Mouse (Mus musculus): ENCODE measurements around the gene Stard10.

The Stard10 gene

DNA sequence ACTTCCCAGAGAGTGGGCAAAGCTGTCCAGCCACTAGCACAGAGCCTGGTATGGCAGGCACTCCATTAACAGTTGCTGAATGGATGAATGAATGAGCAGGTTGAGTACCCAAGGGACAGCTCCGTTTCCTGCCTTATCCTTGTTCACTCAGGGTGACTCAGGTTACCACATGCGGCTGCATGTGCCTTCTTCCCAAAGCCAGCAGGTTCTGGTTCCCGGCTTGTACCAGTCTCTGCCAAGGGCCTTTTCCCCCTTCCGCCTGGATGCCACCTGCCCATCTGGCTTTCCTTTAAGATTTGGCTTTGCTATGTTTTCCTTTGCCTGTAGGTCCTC is 13.9 kb downstream of the Stard10 start:
- no peak for DNase-seq (ENCODE audit: low spot score in 2 of 2)

DNA sequence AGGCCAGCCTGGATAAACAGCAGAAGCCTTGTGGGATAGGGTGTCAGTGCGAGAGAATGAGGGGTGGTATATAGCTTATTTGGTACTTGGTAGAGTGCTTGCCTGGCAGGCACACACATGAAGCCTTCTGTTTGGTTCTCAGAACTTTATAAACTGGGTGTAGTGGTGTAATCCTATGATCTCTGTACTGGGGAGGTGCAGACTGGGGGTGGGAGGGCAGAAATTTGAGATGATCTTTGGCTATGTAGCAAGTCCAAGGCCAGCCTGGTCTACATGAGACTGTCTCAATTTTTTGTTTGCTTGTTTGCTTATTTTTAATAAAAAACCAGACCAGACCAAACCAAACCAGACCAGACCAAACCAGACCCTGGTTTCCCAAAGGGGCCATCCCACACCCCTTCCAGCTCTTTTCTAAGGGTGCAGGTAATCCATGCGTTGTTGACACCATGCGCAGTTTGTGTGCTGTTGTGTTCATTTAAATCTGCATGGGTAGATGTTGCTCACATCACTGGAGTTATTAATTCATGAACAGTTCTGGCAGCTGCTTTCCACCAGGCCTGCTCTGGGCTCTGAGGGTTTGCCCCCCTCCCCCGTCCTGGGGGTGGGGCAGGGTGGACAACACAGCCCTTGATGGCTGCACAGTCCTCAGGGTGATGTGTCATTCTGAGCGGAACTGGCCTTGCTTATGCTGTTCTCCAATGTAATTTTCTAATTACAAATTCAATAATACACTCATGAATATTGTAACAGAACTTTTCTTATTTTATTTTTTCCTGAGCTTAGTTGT is 15.4 kb downstream of the Stard10 start:
- no peak for DNase-seq (ENCODE audit: low spot score in 2 of 2)

DNA sequence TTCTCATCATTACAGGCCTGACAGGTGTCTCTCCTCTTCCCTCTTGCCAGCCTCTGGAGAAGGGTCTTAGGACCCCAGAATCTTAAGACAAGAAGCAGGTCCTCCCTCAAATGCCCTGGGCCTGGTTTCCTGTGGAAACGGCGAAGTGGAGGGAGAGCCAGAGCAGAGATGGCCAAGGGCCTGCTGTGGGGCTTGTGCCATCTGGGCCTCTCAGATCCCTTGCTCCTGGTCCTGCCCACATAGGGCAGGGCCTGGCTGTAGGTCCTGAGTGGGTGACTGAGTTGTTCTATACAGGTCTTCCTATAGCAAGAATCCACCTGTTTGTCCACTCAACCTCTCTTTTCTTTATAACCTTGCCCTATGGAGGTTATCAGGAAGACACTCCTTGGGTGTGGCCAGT is 18.3 kb downstream of the Stard10 start:
- DNase-seq (ENCODE audit: low spot score in 2 of 2) = no peak

DNA sequence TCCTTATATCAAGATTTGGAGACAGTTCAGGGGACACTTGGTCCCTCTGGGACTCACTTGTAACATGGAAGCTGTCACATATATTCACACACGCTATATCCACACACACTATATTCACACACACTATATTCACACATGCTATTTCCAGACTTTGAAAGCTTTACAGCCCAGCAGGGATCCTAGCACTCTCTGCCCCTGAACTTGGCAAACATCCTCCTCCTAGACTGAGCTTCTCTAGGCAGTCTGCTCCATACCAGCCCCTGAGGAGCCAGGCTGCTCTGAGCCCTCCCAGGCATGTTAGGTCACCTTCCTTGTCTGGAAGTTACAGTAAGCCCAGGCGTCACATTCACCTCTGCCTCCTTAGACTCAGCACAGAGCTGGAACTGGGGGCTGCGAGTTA is 19.8 kb downstream of the Stard10 start:
- no peak for DNase-seq (ENCODE audit: low spot score in 2 of 2)

DNA sequence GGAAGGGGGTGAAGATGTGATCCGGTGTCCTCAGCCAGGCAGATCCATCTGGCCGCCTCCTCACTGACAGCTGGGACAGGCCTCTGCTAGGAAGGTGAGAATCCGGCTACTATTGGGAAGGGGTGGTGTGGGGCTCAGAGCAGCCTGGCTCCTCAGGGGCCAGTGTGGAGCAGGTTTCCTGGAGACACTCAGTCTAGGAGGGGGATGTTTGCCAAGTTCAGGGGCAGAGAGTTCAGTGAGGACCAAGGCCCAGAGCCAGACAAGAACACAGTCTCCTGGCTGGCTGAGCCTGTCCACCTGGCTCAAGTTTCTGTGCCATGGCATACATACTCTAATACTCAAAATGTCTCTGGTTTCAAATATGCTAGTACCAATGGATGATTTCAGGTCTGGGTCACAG is 20.5 kb downstream of the Stard10 start:
- no peak for DNase-seq (ENCODE audit: low spot score in 2 of 2)

DNA sequence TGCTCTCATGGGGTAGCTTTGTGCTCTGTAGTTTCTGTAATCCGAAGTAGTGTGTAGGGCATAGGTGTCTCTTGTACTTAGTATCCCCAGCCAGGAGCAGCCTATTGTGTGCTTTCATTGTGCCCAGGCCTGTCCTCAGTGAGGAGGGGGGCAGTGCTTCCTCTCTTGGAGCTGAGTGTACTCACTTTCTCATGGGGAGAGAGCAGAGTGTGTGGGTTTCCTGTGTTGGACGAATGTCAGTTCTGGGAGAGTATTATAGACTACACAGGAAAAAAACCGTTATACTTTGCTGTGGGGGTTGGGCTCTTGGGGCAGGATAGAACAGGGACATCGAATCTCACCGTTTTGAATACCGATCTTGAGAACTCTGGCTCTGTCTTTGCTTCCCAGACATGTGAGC is 24.5 kb downstream of the Stard10 start:
- no peak for DNase-seq (ENCODE audit: low spot score in 2 of 2)

DNA sequence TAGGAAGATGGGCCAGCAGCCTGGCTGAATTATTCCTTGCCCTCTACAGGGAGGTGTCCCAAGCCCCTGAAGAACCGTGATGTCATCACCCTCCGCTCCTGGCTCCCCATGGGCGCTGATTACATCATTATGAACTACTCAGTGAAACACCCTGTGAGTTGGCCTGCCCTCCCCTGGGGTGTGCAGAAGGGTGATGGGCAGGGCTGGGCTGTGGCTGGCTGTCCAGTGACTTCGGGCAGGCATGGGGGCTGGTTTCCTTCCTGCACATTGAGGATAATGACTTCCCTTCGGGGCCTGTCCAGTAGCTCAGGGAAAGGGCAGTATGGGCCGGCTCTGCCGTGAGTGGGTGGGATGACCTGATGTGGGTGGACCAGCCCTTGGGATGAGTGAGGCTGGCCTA is 26.2 kb downstream of the Stard10 start:
- DNase-seq (ENCODE audit: low spot score in 2 of 2) = no peak

DNA sequence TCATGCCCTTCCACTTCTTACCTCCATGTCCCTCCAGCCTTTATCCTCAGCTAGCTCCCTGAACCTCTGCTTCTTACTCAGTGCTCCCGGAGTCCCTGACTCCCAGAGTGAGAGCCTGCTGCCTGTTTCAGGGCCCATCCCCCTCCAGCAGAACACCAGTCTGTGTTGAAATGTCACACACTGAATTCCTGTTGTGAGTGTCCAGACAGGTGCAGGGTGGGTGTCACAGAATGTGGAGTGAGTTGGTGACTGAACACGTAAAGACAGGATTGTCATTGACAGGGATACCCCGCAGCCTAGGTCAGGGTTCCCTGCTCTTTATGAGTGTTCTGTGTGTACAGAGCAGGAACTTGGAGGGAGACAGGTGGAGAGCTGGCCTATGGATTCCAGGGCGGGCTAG is 28.0 kb downstream of the Stard10 start:
- DNase-seq (ENCODE audit: low spot score in 2 of 2) = no peak

DNA sequence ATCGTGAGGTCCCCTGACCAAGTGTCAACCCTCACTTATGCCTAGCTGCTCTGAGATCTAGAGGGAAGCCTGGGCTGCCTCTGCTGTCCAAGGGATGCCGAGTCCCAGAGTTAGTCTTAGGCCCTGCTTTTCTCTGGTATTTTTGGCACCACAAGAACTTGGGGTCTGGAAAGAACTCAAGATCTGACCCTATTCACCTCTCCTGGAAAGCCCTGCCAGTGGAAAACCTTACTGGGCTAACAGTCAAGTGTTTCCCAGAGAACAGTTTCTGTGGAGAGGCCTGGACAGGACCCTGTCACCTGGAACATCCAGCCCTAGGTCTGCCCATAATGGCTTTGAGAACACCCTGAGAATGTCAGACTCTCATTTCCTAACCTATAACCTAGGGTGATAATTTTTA is 30.1 kb downstream of the Stard10 start:
- DNase-seq (ENCODE audit: low spot score in 2 of 2) = no peak

DNA sequence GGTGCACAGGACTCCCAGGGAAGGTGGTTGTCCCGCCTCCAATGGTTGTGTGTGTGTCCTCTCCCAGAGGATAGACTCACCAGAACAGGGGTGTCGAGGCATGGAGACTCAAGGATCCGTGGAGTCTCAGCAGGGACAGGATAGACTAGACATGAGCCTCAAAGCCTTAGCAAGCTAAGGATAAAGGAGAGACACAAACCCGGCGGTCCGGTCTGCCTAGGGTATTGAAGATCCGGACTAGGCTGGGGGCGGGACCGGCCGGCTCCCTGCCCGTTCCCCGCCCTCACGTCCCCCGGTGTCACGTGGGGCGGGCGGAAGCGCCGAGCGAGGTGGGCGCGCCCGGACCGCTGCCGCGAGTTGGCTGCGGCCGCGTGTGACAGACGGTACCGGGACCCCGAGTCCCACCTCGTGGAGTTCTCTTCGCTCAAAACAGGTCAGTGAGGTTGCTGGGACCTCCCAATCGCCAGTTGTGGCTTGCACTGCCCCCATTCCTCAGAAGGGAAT is 30.9 kb downstream of the Stard10 start, which contains the start of gene Arap1:
Gene Arap1 (plus strand): TSS at position 301 of the 504 bp plus-strand sequence.
- DNase-seq (ENCODE audit: low spot score in 2 of 2) = no peak

DNA sequence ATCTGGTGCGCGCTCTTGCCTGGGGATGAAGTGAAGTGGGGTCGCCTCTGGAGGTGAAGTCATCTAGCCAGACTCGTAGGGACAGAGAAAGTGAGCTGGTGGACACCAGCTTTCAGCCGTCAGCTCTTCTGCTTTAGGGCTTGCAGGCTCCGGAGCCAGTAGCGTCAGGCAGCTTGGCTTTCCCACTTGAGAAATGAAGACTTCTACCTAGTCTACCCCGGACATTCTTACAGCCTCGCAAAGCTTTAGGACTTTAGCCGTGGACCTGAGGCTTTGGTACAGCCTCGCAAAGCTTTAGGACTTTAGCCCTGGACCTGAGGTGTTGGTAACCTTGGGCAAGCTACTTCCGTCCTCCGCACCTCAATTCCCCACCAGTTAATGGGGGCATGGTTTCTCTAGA is 31.4 kb downstream of the Stard10 start:
- no peak for DNase-seq (ENCODE audit: low spot score in 2 of 2)

DNA sequence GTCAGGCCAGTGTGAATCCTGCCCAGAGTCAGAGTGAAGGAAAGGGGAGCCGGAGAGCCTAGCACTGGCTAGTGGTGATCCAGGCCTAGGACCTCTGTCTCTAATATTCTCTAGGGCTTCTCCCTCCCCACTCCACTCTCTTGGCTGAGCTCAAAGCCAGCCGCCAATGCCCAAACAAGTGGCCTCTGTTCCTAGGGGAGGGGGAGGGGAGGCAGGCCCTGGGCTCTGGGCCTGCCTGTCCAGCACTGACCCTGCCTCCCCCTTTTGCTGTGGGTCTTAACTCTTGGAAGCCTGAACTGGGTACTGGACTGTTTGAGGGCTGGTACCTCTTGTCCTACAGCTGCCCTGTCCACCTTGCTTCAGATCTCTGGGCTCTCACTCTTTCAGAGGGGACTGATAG is 33.0 kb downstream of the Stard10 start:
- peak; percentile 41 to 48 for DNase-seq (ENCODE audit: low spot score in 2 of 2)

DNA sequence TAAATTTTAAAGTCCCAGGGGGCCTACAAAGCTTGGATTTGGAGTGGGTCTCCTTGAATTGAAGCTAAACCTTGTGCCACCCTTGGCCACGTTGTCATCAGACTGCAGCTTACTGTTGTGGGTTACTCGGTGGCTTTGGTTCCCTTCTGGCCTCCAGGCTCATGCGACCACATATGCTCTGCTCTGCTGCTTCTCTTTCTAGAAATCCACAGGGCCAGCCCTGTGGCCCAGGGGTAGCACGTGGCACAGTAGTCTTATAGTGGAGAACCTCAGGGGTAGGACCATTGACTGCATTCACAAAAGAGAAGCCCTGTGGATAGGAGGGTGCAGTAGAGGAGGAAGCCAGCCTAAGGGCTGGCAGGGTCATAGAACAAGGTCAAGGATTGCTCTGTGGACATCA is 35.5 kb downstream of the Stard10 start:
- DNase-seq (ENCODE audit: low spot score in 2 of 2) = no peak

DNA sequence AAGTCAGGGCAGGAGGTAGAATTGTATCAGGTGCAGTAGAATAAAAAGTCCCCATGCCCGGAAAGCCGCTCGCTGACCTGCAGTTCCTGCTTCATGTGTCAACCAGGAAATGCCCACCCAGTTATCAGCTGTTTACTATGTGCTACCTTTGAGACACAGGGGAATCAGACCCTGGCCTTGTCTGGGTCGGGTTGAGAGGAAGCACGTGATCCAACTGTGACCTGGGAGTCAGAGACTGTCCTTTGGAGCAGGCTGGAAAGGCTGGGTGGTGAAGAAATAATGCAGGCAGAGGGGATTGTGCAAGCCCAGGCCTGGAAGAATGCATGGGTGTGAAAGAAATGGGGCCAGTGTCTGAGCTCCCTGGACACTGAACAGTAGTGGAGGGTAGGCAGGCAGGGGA is 37.5 kb downstream of the Stard10 start:
- no peak for DNase-seq (ENCODE audit: low spot score in 2 of 2)

DNA sequence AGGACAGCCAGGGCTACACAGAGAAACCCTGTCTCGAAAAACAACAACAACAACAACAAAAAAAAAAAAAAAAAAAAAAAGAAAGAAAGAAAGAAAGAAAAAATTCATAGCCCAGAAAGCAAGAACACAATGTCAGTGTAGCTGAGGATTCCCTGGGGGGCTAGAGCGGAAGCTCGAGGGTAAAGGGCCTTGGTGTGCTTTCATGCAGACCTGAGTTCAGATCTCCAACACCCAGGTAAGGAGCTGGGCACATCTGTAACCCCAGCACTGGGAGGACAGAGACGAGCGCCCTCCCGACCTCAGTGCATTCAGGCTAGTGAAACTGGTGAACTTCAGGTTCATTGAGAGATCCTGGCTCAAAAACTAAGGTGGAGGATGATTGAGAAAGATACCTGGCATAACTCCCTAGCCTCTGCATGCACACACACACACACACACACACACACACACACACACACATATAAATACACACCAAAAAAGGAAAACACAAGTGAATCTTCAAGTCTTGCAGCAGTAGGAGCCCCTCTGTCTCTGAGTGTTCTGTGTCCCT is 38.7 kb downstream of the Stard10 start:
- DNase-seq (ENCODE audit: low spot score in 2 of 2) = no peak

DNA sequence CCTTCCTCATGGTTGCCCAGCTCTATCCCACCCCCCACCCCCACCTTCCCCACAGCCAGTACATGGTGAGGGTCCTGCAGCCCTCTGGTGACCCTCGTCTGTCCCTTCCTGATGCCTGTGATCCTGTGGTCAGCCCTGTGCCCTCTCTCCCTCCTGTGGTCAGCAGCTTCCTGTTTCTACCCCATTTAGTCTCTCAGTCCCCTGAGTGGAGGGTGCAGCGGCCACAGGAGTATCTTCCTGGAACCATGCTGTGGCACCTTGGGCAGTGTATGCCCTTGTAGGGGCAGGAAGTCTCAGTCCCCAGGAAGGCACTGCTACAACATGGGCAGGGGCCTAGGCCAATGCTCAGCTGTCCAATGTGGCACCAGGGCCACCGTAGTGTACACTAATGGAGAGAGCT is 40.0 kb downstream of the Stard10 start:
- DNase-seq (ENCODE audit: low spot score in 2 of 2) = no peak

DNA sequence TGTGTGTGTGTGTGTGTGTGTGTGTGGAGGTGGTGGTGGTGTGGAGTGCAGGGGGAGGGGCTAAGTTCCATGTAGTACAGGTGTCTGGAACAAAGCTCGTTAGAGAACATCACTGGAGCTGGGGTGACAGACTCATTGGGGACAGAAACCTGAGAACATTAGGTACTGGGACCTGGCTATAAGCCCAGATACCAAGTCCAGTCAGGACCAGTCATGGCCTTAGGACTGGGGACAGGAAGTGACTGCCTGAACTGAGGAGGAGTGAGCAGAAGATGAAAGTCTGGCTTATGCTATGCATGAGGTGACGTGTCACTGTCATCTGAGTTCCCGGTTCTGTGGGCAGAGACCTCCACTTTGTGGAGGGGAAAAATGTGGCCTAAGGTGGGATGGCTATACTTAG is 43.5 kb downstream of the Stard10 start:
- no peak for DNase-seq (ENCODE audit: low spot score in 2 of 2)

DNA sequence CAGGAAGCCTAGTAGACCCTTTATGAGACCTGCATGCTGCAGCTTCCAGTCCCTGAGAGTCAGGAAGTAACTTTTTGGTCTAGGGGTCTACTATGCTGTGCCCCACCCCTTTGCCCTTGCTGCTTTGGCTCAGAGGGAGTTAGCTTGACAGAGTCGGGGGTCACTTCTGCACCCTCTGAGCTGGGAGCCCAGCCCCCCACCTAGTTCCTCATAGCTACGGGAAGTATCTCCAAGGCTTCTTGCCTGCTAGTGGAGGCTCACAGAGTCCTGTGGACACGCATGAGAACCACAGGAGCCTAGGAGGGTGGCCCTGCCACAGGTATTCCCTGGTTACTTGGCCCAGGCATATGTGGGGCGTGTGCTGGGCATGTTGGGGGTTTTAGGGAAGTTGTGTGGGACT is 44.1 kb downstream of the Stard10 start:
- DNase-seq (ENCODE audit: low spot score in 2 of 2) = no peak

DNA sequence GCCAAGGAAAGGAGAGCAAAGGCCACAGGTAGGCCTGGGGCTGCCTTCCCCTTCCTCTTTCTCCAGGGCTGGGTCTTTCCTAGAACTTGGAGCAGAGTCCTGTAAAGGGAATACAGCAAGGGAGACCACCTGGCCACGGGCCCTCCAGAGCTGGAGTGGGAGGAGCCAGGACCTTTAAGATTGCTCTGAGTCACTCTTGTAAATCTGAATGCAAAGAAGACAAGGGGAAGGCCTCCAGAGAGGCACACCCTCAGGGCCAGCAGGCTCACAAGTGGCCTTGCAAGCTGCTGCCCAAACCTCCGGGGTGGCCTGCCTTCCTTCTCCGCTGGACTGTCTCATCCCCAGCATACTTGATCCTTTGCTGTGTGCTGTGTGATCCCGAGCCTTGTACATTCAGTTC is 44.9 kb downstream of the Stard10 start:
- no peak for DNase-seq (ENCODE audit: low spot score in 2 of 2)

DNA sequence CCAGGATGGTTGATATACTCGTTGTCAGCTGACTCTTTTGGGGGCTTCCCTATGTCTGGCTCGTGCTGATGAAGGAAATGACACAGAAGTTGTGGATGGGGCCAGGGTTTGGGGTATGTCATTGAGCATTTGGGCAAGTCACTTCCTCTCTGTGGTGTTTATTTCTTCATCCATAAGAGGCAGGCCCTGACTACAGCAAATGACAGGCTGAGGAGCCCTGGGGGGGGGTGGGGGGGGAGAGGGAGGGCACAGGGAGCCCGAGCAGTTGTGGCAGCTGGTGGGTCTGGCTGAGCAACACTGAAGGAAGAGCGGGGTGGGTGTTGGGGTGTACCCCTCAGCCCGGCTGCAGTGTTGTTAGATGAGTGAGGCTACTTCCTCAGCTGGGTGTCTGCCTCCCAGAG is 45.9 kb downstream of the Stard10 start:
- no peak for DNase-seq (ENCODE audit: low spot score in 2 of 2)

DNA sequence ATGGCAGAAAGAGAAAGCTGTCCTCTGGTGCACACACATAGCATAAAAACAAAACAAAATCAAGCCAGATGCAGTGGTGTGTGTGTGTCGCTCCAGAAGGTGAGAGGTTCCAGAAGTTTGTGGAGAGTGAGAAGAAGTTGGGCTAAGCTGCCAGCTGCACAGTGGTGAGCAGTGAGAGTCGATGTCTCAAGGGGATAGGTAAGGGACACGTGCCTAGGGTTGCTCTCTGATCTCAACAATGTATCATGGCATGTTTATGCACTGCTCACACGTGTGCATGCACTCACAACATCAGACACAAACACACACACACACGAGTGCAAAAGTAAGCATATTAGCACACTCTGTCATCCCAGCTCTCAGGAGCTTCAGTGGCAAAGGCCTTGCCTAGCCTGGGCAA is 47.0 kb downstream of the Stard10 start:
- DNase-seq (ENCODE audit: low spot score in 2 of 2) = no peak

DNA sequence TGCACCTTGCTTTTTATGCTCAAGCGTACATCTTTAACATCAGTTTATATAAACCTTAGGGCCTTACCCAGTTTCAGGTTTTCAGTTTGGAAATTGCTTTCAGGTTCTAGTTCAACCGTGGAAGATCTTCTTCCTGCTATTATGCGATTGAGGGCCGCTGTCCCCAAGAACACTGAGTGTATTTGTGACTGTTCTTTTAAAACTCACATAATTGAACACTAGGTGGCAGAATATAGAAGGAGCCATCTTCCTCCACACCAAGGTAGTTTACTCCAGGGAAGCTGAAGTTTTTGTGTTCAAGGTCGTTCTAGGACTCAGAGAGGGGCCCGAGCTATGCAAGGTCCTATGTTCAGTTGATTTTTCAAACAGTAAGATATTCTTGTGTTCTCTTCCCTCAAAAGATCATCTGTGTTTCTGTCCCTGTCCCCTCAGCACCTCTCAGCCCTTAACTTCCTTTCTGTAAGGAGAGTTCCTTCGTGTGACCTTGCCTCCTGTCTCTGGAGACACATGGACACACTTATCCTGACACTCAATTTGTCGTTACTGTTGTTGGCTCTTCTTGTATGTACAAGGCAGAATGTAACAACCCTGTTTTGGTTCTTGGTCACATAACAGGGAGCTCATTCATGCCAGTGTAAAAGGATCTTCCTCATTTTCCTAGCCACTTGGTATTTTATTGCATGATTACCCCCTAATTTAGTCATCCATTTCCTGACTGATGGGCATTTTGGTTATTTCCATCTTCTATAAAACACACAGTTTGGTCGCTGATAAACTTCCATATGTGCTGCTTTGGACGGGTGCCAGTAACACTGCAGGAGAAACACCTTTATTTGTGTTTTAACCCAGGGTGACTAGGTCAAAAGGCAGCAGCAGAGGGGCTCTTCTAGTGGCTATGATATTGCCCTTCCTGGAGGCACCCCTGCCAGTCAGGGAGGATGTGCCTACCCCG is 51.3 kb downstream of the Stard10 start:
- DNase-seq (ENCODE audit: low spot score in 2 of 2) = no peak

DNA sequence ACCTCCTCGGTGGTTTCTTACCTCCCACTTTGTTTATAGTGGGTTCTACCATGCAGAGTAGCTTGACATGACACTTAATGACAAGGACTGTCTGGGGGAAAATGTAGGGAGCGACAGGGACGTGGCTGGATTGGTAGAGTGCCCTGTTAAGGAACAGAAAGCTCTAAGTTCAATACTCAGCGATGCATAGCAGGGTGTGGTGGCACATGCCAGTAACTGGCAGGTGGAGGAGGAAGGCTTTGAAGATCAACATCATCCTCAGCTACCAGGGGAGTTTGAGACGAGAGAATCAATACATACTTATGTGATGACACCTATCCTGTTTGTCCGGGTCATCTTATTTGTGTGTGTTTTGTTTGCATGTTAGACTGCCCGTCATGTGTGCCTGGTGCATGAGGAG is 52.8 kb downstream of the Stard10 start:
- no peak for DNase-seq (ENCODE audit: low spot score in 2 of 2)

All from right cerebral cortex, postnatal 36 days (tissue).